Mouse (Mus musculus) embryonic stem cell, embryonic (primary cell): ENCODE data around the gene Ptprr.

ENCODE experiments used
- CTCF ChIA-PET, 4 experiments: fragments of 300-600 bp in 2 of 4; fragments of 350-600 bp in 2 of 4; sonication (Branson Sonifier 250); formaldehyde crosslinking; loops; one replicate each; lab custom pipeline; 2022; ENCODE audit warnings: inconsistent platforms in 2 of 4; lab: Charles Lee
- POLR2A ChIA-PET, 4 experiments: fragments of 300-600 bp in 2 of 4; fragments of 350-600 bp in 2 of 4; sonication (Branson Sonifier 250); formaldehyde crosslinking; loops; one replicate each; lab custom pipeline; 2022; ENCODE audit warnings: antibody characterized with exemption in 4 of 4, inconsistent platforms in 1 of 4; lab: Charles Lee

The Ptprr gene

GRCm38 (mm10) chr10:116275280-116275679 is 257.3 kb downstream of the Ptprr start, which contains the start of gene Ptprb:
Ptprb (plus strand) TSS chr10:116275523.
- ChIA-PET CTCF (no interaction called here), POLR2A (no interaction called here)

DNA sequence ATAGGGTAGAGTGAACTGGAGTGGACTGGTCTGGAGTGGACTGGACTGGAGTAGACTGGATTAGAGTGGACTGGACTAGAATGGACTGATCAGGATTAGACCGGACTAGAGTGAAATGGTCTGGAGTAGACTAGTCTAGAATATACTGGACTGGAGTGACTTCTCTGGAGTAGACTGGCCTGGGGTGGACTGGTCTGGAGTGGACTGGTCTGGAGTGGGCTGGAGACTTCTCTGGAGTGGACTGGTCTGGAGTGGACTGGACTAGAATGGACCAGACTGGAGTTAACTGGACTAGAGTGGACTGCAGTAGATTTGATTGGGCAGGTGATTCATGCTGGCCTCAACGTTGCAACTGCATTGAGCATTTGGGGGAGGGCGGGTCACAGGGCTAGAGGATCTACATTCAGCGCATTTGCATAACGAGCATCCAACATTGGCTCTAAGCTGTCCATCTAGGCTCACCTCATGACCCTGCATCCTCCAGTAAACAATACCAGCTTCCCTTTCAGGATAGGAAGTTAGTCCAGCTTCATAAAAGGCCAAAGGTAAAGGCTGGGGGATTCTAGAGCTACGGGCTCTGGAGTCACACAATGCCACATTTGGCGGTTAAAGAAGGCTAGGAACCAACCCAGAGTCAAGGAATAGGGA is 268.8 kb downstream of the Ptprr start:
- POLR2A ChIA-PET = interaction anchor here in 2 of 4 experiments (0.5 to 1.7 kb wide), 2 partner anchors 14 to 269 kb away, joined by 3 to 6 read pairs; partner anchors contain the start of gene Ptprr (in 1 of the 2)
- CTCF ChIA-PET = interaction anchor here in 2 of 4 experiments (0.6 to 1.1 kb wide), 2 partner anchors 70 to 88 kb away, joined by 3 to 4 read pairs; no protein-coding TSS in a partner anchor

DNA sequence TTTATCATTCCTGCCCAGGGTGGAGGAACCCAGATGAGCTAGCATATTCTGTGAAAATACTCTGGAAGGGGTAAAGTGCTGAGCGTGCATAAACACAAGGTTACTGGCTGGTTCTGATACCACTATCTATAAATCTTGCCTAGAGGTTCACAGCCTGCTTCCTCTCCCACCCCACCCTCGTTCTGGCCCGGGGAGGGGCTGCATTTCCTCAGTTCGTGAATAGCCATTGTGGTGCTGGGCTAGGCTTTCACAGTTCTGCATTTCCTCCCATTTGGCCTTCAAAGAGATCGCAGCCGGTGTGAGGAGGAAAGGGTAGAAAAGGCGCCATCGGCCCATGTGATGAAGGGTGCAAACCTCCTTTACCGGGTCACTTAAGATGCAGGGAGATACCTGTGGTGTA is 270.1 kb downstream of the Ptprr start:
- POLR2A ChIA-PET = no interaction called here
- CTCF ChIA-PET = interaction anchor here in 1 of 4 experiments (1.1 kb wide), 1 partner anchor 89 kb away, joined by 3 read pairs; no protein-coding TSS in a partner anchor

DNA sequence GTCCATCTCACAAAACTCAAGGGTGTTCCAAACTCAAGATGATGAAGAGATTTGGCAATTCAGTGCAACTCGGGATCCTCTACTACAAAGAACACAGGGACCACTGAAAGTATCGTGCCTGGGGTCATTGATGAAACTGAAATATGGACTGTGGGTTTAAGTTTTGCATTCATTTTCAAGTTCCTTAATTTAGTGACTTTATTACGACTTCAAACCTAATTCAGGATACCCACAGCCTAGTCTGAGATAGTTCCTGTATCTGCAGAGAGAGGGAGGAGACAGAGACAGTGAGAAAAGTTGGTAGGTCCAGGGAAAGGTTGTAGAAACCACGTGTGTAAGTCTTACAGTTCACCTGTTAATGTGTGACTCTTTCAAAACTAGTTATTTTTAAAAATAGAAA is 272.5 kb downstream of the Ptprr start:
- CTCF ChIA-PET = no interaction called here
- POLR2A ChIA-PET = no interaction called here

- CTCF ChIA-PET = interaction anchor here in 1 of 4 experiments (0.5 kb wide), 1 partner anchor 30 kb away, joined by 3 read pairs; no protein-coding TSS in a partner anchor
- POLR2A ChIA-PET = no interaction called here
Measured at GRCm38 (mm10) chr10:116291153-116291755, 273.2 kb downstream of the Ptprr start.

DNA sequence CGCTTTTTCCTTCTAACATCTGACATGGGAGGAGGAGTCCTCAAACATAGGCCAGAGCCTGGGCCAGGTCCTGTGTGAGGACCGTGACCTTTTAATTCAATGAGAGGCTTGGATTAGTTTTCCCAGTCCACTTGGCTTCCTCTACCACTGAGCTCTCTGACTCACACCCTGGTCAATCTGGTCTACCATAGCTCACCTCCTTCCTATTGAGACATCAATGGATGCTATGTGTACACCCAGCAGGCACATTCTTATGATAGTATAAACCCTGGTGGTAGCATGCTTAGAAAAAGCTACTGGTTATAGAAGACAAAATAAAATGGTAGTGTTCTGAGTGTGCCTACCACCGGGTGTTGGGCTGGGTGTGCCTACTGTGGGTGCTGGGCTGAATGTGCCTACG is 278.4 kb downstream of the Ptprr start:
- ChIA-PET CTCF (interaction anchor here in 1 of 4 experiments (0.7 kb wide), 2 partner anchors 859 to 1358 kb away, joined by 3 to 5 read pairs; no protein-coding TSS in a partner anchor), POLR2A (interaction anchor here in 1 of 4 experiments (0.6 to 1.1 kb wide), 3 partner anchors 11 to 280 kb away, joined by 3 read pairs; no protein-coding TSS in a partner anchor)

- ChIA-PET POLR2A (no interaction called here), CTCF (no interaction called here)
Measured at GRCm38 (mm10) chr10:116297854-116298253, 279.8 kb downstream of the Ptprr start.

DNA sequence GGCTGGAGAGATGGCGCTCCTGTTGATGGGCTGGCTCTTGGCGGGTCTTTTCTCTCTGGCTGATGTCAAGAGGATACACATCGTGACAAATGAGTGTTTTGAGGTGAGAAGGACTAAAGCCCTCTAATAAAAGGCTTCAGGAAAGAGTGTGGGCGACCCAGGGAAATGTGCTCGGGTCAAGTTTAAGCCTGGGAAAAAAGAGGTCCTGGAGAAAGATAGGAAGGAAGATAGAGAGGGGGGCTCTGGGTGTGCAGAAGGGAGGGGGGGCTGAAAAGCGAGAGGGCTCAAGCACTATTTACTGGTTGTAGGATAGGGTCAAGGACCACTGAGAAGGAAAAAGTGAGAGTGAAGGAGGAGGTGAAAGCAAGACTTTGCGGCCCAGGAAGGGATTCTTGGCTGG is 282.8 kb downstream of the Ptprr start:
- CTCF ChIA-PET = interaction anchor here in 1 of 4 experiments (0.5 kb wide), 1 partner anchor 1357 kb away, joined by 3 read pairs; no protein-coding TSS in a partner anchor

DNA sequence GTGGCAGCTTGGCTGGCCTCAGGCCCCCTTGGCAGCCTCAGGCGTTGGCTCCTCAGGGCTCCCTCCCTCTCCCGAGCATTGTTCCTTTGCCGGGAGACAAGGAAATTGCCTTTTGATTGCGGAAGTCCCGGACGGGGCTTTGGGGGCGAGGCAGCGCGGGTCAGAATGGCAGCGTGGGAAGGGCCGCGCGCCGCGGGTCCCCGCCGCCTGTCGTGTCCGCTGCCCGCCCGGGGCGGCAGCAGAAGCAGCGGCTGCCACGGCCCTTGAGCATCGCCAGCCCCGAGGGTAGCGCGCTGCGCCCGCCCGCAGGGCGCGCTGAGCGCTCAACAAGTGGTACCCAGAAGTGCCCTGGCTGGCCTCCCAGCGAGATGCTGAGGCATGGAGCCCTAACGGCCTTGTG is 283.2 kb downstream of the Ptprr start:
- CTCF ChIA-PET = interaction anchor here in 2 of 4 experiments (0.5 to 1.3 kb wide), 2 partner anchors 18 to 1357 kb away, joined by 3 to 5 read pairs; no protein-coding TSS in a partner anchor

More for the DNA sequence above, 282.8 kb downstream of the Ptprr start:
- POLR2A ChIA-PET = interaction anchor here in 1 of 4 experiments (1.6 kb wide), 1 partner anchor 14 kb away, joined by 3 read pairs; no protein-coding TSS in a partner anchor

GRCm38 (mm10) chr10:116304355-116304754 is 286.3 kb downstream of the Ptprr start:
- CTCF ChIA-PET = interaction anchor here in 1 of 4 experiments (0.6 kb wide), 1 partner anchor 258 kb away, joined by 3 read pairs; no protein-coding TSS in a partner anchor
- POLR2A ChIA-PET = interaction anchor here in 1 of 4 experiments (0.6 kb wide), 1 partner anchor 756 kb away, joined by 3 read pairs; no protein-coding TSS in a partner anchor

More for the DNA sequence above, 283.2 kb downstream of the Ptprr start:
- POLR2A ChIA-PET = interaction anchor here in 1 of 4 experiments (1.6 kb wide), 1 partner anchor 14 kb away, joined by 3 read pairs; no protein-coding TSS in a partner anchor

GRCm38 (mm10) chr10:116309460-116309859 is 291.4 kb downstream of the Ptprr start:
- POLR2A ChIA-PET = no interaction called here
- CTCF ChIA-PET = no interaction called here

GRCm38 (mm10) chr10:116310516-116311210 is 292.6 kb downstream of the Ptprr start:
- CTCF ChIA-PET = no interaction called here
- POLR2A ChIA-PET = interaction anchor here in 1 of 4 experiments (0.6 kb wide), 1 partner anchor 25 kb away, joined by 3 read pairs; no protein-coding TSS in a partner anchor

DNA sequence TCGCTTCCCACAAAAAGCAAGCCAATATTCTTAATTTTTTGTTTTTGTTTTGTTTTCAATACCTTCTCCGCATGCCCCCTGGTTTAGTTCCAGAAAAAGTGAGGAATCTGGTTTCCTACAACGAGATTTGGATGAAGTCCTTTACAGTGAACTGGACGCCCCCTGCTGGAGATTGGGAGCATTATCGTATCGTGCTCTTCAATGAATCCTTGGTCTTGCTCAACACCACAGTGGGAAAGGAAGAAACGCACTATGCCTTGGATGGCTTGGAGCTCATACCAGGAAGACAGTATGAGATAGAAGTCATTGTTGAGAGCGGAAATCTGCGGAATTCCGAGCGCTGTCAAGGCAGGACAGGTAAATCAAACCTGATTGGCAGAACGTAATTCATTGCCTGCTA is 301.2 kb downstream of the Ptprr start:
- ChIA-PET CTCF (interaction anchor here (0.5 to 2.3 kb wide), 12 partner anchors 11 to 654 kb away, joined by 3 to 15 read pairs (median 5); partner anchors contain the start of gene Ptprr (in 1 of the 4)), POLR2A (interaction anchor here in 2 of 4 experiments (0.6 to 0.9 kb wide), 2 partner anchors 47 to 733 kb away, joined by 3 to 5 read pairs; no protein-coding TSS in a partner anchor)
